Mouse (Mus musculus) stomach, embryonic 15.5 days (tissue): ENCODE data around the gene Myoz1. TPM values are rescaled to one million over a fixed set of nuclear protein-coding genes. Genes with fewer than 3 reads are reported as not detected.

ENCODE experiments used
- ATAC-seq: fragments of 200-750 bp; cut with Nextera tagmentation; 2 replicates; pipeline ENCODE4 v1.8.0; 2017; ENCODE audit warnings: low read depth, moderate number of reproducible peaks, moderate TSS enrichment; ENCODE audit not compliant: insufficient read depth, low FRiP score
- H3K27ac ChIP-seq: fragments of 300-500 bp; sonication (generic); 2 replicates; pipeline ENCODE4 v1.5.1; 2015; ENCODE audit warnings: mild to moderate bottlenecking, inconsistent platforms
- H3K27me3 ChIP-seq: fragments of 300-500 bp; sonication (generic); replicated peaks from 2 replicates; pipeline ENCODE4 v1.6.1; 2015; ENCODE audit warnings: inconsistent platforms
- H3K36me3 ChIP-seq: fragments of 300-500 bp; sonication (generic); 2 replicates; pipeline ENCODE4 v1.6.1; 2015; ENCODE audit warnings: inconsistent platforms
- H3K4me1 ChIP-seq: fragments of 300-500 bp; sonication (generic); 2 replicates; pipeline ENCODE4 v1.6.1; 2015; ENCODE audit warnings: inconsistent platforms
- H3K4me2 ChIP-seq: fragments of 300-500 bp; sonication (generic); 2 replicates; pipeline ENCODE4 v1.6.1; 2015; ENCODE audit warnings: mild to moderate bottlenecking, inconsistent platforms
- H3K4me3 ChIP-seq: fragments of 300-500 bp; sonication (generic); replicated peaks from 2 replicates; pipeline ENCODE4 v1.5.1; 2015; ENCODE audit warnings: inconsistent platforms
- H3K9ac ChIP-seq: fragments of 300-500 bp; sonication (generic); 2 replicates; pipeline ENCODE4 v1.6.1; 2015; ENCODE audit warnings: inconsistent platforms
- H3K9me3 ChIP-seq: fragments of 300-500 bp; sonication (generic); 2 replicates; pipeline ENCODE4 v1.6.1; 2016; ENCODE audit warnings: inconsistent platforms
- WGBS: fragments of 180-500 bp; shearing (Covaris S2); methylation state at CpG from one replicate; pipeline ENCODE4 v1.1.7; 2015; 5-methylcytosine and 5-hydroxymethylcytosine counted together
- polyA plus RNA-seq: library from polyadenylated mRNA; unstranded; fragments of >200 nt; fragmentation: Nextera tagmentation; extraction: Ambion mirVana; gene quantifications from 2 replicates; pipeline ENCODE4 v1.2.1, GENCODE M21; 2015

The Myoz1 gene
- polyA plus RNA-seq, 1 experiment from 2014 or later, result 0.23 TPM

- 0 out of 2 replicates have a peak, but pooled peaks have one; percentile 28 for ATAC-seq
Observed at GRCm38 (mm10) chr14:20635546-20635945, 20.8 kb downstream of the Myoz1 start.

GRCm38 (mm10) chr14:20631253-20631652, 25.1 kb downstream of the Myoz1 start:
- no peak for ATAC-seq
- Histone ChIP-seq H3K4me1 (no peaks in the 10 kb centered on the region), H3K9me3 (no peaks in the 10 kb centered on the region), H3K4me3 (no peak overlapping the region), H3K4me2 (no peak overlapping the region), H3K27ac (no peak overlapping the region), H3K36me3 (no peaks in the 10 kb centered on the region), H3K9ac (no peak overlapping the region), H3K27me3 (no peaks in the 10 kb centered on the region)
- WGBS, result 48% methylated on average over 4 of the region's 4 CpGs

More at GRCm38 (mm10) chr14:20635546-20635945, 20.8 kb downstream of the Myoz1 start:
- Histone ChIP-seq H3K27me3 (no peaks in the 10 kb centered on the region), H3K9me3 (no peaks in the 10 kb centered on the region), H3K36me3 (no peaks in the 10 kb centered on the region), H3K27ac (no peak overlapping the region), H3K4me3 (no peak overlapping the region), H3K9ac (no peak overlapping the region), H3K4me2 (no peak overlapping the region), H3K4me1 (no peaks in the 10 kb centered on the region)
- whole genome bisulfite sequencing, result 60% methylated on average over 2 of the region's 2 CpGs

- H3K9me3 ChIP-seq, result no peaks in the 10 kb centered on the region
- H3K27ac ChIP-seq, result no peak overlapping the region
- H3K36me3 ChIP-seq, result no peaks in the 10 kb centered on the region
- no peaks in the 10 kb centered on the region for H3K27me3 ChIP-seq
- no peak overlapping the region for H3K9ac ChIP-seq
- no peaks in the 10 kb centered on the region for H3K4me1 ChIP-seq
- WGBS, result 82% methylated on average over 3 of the region's 3 CpGs
- H3K4me3 ChIP-seq, result no peak overlapping the region
- H3K4me2 ChIP-seq, result no peak overlapping the region
- ATAC-seq, result no peak
Observed at GRCm38 (mm10) chr14:20626971-20627370, 29.4 kb downstream of the Myoz1 start.

- no peak for ATAC-seq
- Histone ChIP-seq H3K36me3 (no peaks in the 10 kb centered on the region), H3K9me3 (no peaks in the 10 kb centered on the region)
Observed at GRCm38 (mm10) chr14:20626447-20626846, 29.9 kb downstream of the Myoz1 start.

GRCm38 (mm10) chr14:20622907-20623306, 33.4 kb downstream of the Myoz1 start:
- ATAC-seq, result no peak
- Histone ChIP-seq H3K27ac (no peak overlapping the region), H3K27me3 (no peaks in the 10 kb centered on the region), H3K36me3 (no peaks in the 10 kb centered on the region), H3K9ac (no peak overlapping the region), H3K9me3 (no peaks in the 10 kb centered on the region), H3K4me1 (no peaks in the 10 kb centered on the region), H3K4me3 (no peak overlapping the region), H3K4me2 (no peak overlapping the region)
- WGBS, result 92% methylated on average over 3 of the region's 3 CpGs

More at GRCm38 (mm10) chr14:20626447-20626846, 29.9 kb downstream of the Myoz1 start:
- WGBS, result 85% methylated on average over 2 of the region's 2 CpGs
- Histone ChIP-seq H3K4me2 (no peak overlapping the region), H3K27me3 (no peaks in the 10 kb centered on the region), H3K4me3 (no peak overlapping the region), H3K9ac (no peak overlapping the region), H3K4me1 (no peaks in the 10 kb centered on the region), H3K27ac (no peak overlapping the region)

GRCm38 (mm10) chr14:20622412-20622811, 33.9 kb downstream of the Myoz1 start:
- Histone ChIP-seq H3K4me1 (no peaks in the 10 kb centered on the region), H3K4me3 (no peak overlapping the region), H3K4me2 (no peak overlapping the region), H3K27me3 (no peaks in the 10 kb centered on the region), H3K9ac (no peak overlapping the region), H3K9me3 (no peaks in the 10 kb centered on the region), H3K27ac (no peak overlapping the region), H3K36me3 (no peaks in the 10 kb centered on the region)
- no peak for ATAC-seq
- 71% methylated on average over 2 of the region's 2 CpGs for WGBS

- ATAC-seq, result no peak
- Histone ChIP-seq H3K4me1 (no peaks in the 10 kb centered on the region), H3K27ac (no peak overlapping the region), H3K4me2 (no peak overlapping the region), H3K9ac (no peak overlapping the region), H3K27me3 (no peaks in the 10 kb centered on the region), H3K36me3 (no peaks in the 10 kb centered on the region), H3K9me3 (no peaks in the 10 kb centered on the region), H3K4me3 (no peak overlapping the region)
- WGBS, result 82% methylated on average over 2 of the region's 2 CpGs
Observed at GRCm38 (mm10) chr14:20621903-20622302, 34.4 kb downstream of the Myoz1 start.

GRCm38 (mm10) chr14:20619131-20619530, 37.2 kb downstream of the Myoz1 start:
- Histone ChIP-seq H3K4me1 (0 out of 2 replicates have a peak, but pooled peaks cover 2% of the 10 kb centered on the region), H3K4me2 (no peak overlapping the region), H3K27ac (no peak overlapping the region), H3K9ac (no peak overlapping the region), H3K36me3 (no peaks in the 10 kb centered on the region), H3K27me3 (no peaks in the 10 kb centered on the region), H3K9me3 (no peaks in the 10 kb centered on the region), H3K4me3 (no peak overlapping the region)
- no peak for ATAC-seq

- Histone ChIP-seq H3K4me1 (0 out of 2 replicates have a peak, but pooled peaks cover 2% of the 10 kb centered on the region), H3K36me3 (no peaks in the 10 kb centered on the region), H3K9ac (no peak overlapping the region), H3K27ac (no peak overlapping the region), H3K9me3 (no peaks in the 10 kb centered on the region), H3K4me2 (no peak overlapping the region), H3K4me3 (no peak overlapping the region), H3K27me3 (no peaks in the 10 kb centered on the region)
- no peak for ATAC-seq
- WGBS, result 65% methylated on average over 5 of the region's 5 CpGs
Observed at GRCm38 (mm10) chr14:20618211-20618610, 38.1 kb downstream of the Myoz1 start.

GRCm38 (mm10) chr14:20616421-20616820, 39.9 kb downstream of the Myoz1 start:
- Histone ChIP-seq H3K9ac (no peak overlapping the region), H3K4me1 (0 out of 2 replicates have a peak, but pooled peaks cover 2% of the 10 kb centered on the region), H3K9me3 (no peaks in the 10 kb centered on the region), H3K27me3 (no peaks in the 10 kb centered on the region), H3K36me3 (no peaks in the 10 kb centered on the region), H3K4me2 (no peak overlapping the region), H3K4me3 (no peak overlapping the region), H3K27ac (no peak overlapping the region)
- 19% methylated on average over 2 of the region's 2 CpGs for WGBS
- ATAC-seq, result no peak

- Histone ChIP-seq H3K36me3 (no peaks in the 10 kb centered on the region), H3K4me1 (0 out of 2 replicates have a peak, but pooled peaks cover 2% of the 10 kb centered on the region), H3K27me3 (no peaks in the 10 kb centered on the region), H3K4me2 (no peak overlapping the region), H3K9ac (no peak overlapping the region), H3K9me3 (no peaks in the 10 kb centered on the region), H3K4me3 (no peak overlapping the region), H3K27ac (no peak overlapping the region)
- 100% methylated on average over 2 of the region's 2 CpGs for WGBS
- ATAC-seq, result no peak
Observed at GRCm38 (mm10) chr14:20615075-20615474, 41.3 kb downstream of the Myoz1 start.

- H3K4me1 ChIP-seq, result 0 out of 2 replicates have a peak, but pooled peaks cover 2% of the 10 kb centered on the region
- H3K4me3 ChIP-seq, result no peak overlapping the region
- no peaks in the 10 kb centered on the region for H3K27me3 ChIP-seq
- no peak overlapping the region for H3K9ac ChIP-seq
- H3K27ac ChIP-seq, result no peak overlapping the region
- 95% methylated on average over 1 of the region's 1 CpGs for WGBS
- H3K36me3 ChIP-seq, result no peaks in the 10 kb centered on the region
- ATAC-seq, result no peak
- no peaks in the 10 kb centered on the region for H3K9me3 ChIP-seq
- no peak overlapping the region for H3K4me2 ChIP-seq
Observed at GRCm38 (mm10) chr14:20612820-20613219, 43.5 kb downstream of the Myoz1 start.

GRCm38 (mm10) chr14:20610146-20610545, 46.2 kb downstream of the Myoz1 start:
- Histone ChIP-seq H3K4me1 (no peaks in the 10 kb centered on the region), H3K9me3 (no peaks in the 10 kb centered on the region), H3K4me3 (no peak overlapping the region), H3K9ac (no peak overlapping the region), H3K4me2 (no peak overlapping the region), H3K36me3 (no peaks in the 10 kb centered on the region), H3K27ac (peak overlapping the region; percentile 61), H3K27me3 (no peaks in the 10 kb centered on the region)
- WGBS, result 76% methylated on average over 4 of the region's 4 CpGs
- no peak for ATAC-seq
